Mouse (Mus musculus): ENCODE measurements around the gene Rnf220.

Rnf220 gene

DNA sequence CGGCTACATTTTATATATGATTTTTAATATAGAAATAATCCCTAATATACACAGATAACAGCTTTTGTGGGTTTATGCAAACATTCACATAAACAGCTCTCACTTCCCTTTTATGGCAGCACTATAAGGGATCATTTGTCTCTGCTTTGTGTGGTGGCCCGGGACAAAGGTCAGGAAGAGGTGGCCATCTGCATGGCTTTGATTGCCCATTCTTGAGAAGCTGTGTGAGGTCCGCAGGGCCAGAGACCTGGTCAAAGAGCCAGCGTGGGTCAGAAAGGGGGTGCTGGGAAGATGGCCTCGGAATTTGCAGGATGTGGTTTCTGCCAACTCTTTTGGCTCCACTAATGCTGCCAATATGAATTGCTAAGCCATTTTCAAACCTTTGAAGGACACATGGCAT lies 273.9 kb downstream of the Rnf220 start:
- no peak for DNase-seq (ENCODE audit: low read depth)

DNA sequence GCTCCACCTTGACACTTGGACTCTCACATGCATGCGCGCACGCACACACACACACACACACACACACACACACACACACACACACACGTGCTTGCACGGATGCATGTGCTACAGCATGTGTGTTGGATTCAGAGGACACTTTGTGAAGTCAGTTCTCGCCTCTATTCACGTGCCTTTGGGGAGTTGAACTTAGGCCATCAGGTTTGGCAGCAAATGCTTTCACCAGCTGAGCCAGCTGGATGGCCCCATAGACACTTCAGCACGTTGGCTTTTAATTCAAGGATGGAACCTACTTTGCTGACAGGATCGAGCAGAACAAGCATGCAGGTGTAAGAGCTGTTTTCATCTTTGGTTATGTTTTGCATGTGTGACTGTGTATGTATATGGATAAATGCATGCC lies 275.0 kb downstream of the Rnf220 start:
- no peak for DNase-seq (ENCODE audit: low read depth)
